21 mouse cellular contexts compared by ENCODE assay signal in the genomic region with DNA sequence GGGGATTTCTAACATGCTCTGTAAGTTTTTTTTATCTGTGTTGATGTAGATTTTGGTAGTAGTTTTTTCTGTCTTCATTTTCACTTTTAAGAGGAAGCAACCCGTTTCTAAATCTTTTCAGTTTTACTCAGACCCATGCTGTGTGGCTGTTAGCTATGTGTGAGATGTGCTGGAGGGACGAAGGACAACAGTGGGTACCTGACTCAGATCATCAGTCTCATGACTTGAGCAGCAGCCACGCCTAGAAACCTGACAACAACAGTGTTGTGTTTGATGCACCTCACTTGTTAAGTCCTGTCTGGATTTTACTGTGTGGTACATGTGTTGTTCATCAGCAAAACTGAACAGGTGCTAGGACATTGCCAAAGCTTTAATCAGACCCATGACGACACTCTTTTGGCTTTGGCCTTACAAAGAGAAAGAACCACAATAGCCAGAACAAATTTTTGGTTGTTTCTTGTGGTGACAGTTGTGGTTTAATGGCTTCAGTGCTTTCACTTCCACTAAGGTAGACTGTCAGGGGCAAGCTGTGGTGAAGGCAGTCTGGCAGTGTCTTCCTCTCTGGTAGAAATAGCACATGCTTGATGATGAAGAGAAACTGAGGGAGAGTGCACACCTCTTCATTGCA. TPM values are rescaled to one million over a fixed set of nuclear protein-coding genes. Genes with fewer than 3 reads are reported as not detected.
DNase-seq lines count a peak whose midpoint lies in the region; ATAC-seq and TF ChIP-seq lines count a peak whose summit lies in the region.
"Had no signal": no experiment of that assay in that cellular context is flagged by ENCODE, and none has a peak within 500 bp of the region (broad histone marks: within the 10 kb centered on the region; RNA-seq: fewer than 3 reads in every experiment).

No protein-coding gene starts in this region.

- ATAC-seq in megakaryocyte progenitor cell, adult 5-6 weeks (replicated peaks; ENCODE audit: poor library complexity) = peak; percentile 30
- no peak for ATAC-seq in intestine, postnatal 0 days
- ATAC-seq: forebrain, embryonic 16.5 days had no signal

- no peak overlapping the region for H3K4me3 ChIP-seq in intestine, postnatal 0 days (ENCODE audit: low read depth, low read length)
- H3K4me3 ChIP-seq: hindbrain, embryonic 15.5 days; liver, embryonic 13.5 days; midbrain, embryonic 12.5 days had no signal

- peak; percentile 14 for DNase-seq in thymus, postnatal 0 days (ENCODE audit: low spot score)
- no peak for DNase-seq in thymus, postnatal 36 days
- DNase-seq in T-cell, adult 2 months (ENCODE audit: low spot score) = peak; percentile 67
- no peak for DNase-seq in kidney, adult 11 months
- no peak for DNase-seq in lung, postnatal 25 days (ENCODE audit: low spot score)
- no peak for DNase-seq in layer of hippocampus, adult 9-10 months (ENCODE audit: low spot score)
- DNase-seq: adrenal gland, postnatal 25 days; cerebellum, adult 9-11 months; gastrocnemius, postnatal 10 days; kidney, adult 9 months; left cerebral cortex, postnatal 4 days; liver, embryonic 13.5 days; lung, postnatal 10 days; thymus, postnatal 25 days had no signal

- 68% methylated on average over 4 of the region's 4 CpGs for WGBS in intestine, postnatal 0 days

- 0 out of 2 replicates have a peak, but pooled peaks cover 3% of the 10 kb centered on the region for H3K36me3 ChIP-seq in intestine, postnatal 0 days (ENCODE audit: control insufficient read depth, insufficient read depth)
- H3K36me3 ChIP-seq: hindbrain, embryonic 15.5 days; liver, embryonic 13.5 days; midbrain, embryonic 12.5 days had no signal

- no peak overlapping the region for H3K27ac ChIP-seq in intestine, postnatal 0 days (ENCODE audit: low read depth, low read length)
- H3K27ac ChIP-seq: hindbrain, embryonic 15.5 days; liver, embryonic 13.5 days; midbrain, embryonic 12.5 days had no signal

- H3K27me3 ChIP-seq in intestine, postnatal 0 days (replicated peaks; ENCODE audit: control insufficient read depth, insufficient read depth, low read length) = no peaks in the 10 kb centered on the region
- H3K27me3 ChIP-seq: hindbrain, embryonic 15.5 days; liver, embryonic 13.5 days; midbrain, embryonic 12.5 days had no signal

- no peak overlapping the region for H3K4me2 ChIP-seq in intestine, postnatal 0 days (replicated peaks; ENCODE audit: low read depth)
- H3K4me2 ChIP-seq: heart, embryonic 11.5 days; hindbrain, embryonic 15.5 days; liver, embryonic 13.5 days; midbrain, embryonic 12.5 days had no signal

- no peaks in the 10 kb centered on the region for H3K4me1 ChIP-seq in intestine, postnatal 0 days (replicated peaks; ENCODE audit: control insufficient read depth, insufficient read depth, low read length)

- no peak overlapping the region for H3K9ac ChIP-seq in intestine, postnatal 0 days (ENCODE audit: low read depth, low read length)
- H3K9ac ChIP-seq: hindbrain, embryonic 15.5 days; liver, embryonic 13.5 days; midbrain, embryonic 12.5 days had no signal

- no peaks in the 10 kb centered on the region for H3K9me3 ChIP-seq in intestine, postnatal 0 days (ENCODE audit: control insufficient read depth)
- H3K9me3 ChIP-seq: G1E; hindbrain, embryonic 15.5 days; liver, embryonic 13.5 days; midbrain, embryonic 12.5 days had no signal

- TF ChIP-seq CTCF in intestine, postnatal 0 days (IDR thresholded peaks at IDR 0.05; ENCODE audit: low read depth) = no peak

RNA-seq across cellular contexts. Expression of gene Dip2b, which starts 22.2 kb away (rescaled TPM):
- polyA plus RNA-seq in thymus, postnatal 0 days (2015; fragmentation: Nextera tagmentation; extraction: Ambion mirVana) = 7.9 and 9.5 TPM in 2 replicates
- 17.5 and 17.6 TPM in 2 replicates for total RNA-seq in megakaryocyte progenitor cell, adult 5-6 weeks (2015)
- total RNA-seq in megakaryocyte progenitor cell, adult 5-6 weeks (2017) = 10.2 TPM in 2 replicates
- polyA plus RNA-seq in intestine, postnatal 0 days (2015; fragmentation: Nextera tagmentation; extraction: Ambion mirVana) = 4.9 and 5.0 TPM in 2 replicates

Comparison
In these comparisons a context has a peak if more than half of its experiments do, and no peak if none do; other contexts are left out.
1. DNase-seq: peak in thymus, postnatal 0 days (single experiment) and T-cell, adult 2 months (single experiment); none in thymus, postnatal 36 days (0 of 2), kidney, adult 11 months (single experiment), lung, postnatal 25 days (single experiment) and layer of hippocampus, adult 9-10 months (single experiment).